Mouse (Mus musculus) CH12.LX (cell line): ENCODE measurements around the gene Siglech. TPM values are rescaled to one million over a fixed set of nuclear protein-coding genes. Genes with fewer than 3 reads are reported as not detected.
A peak's percentile ranks its signal among the peaks of the same experiment; 100 is the strongest.

Experiments
- DNase-seq: peaks from one replicate; pipeline ENCODE4 v3.0.0-alpha.2; 2013; ENCODE audit errors: extremely low read depth
- H3K27ac ChIP-seq: 2 replicates; pipeline ENCODE4 v1.5.1; 2012; ENCODE audit warnings: low read depth, mild to moderate bottlenecking, control low read depth, moderate library complexity; ENCODE audit not compliant: insufficient read depth
- H3K27me3 ChIP-seq: replicated peaks from 2 replicates; pipeline ENCODE3; 2012; ENCODE audit warnings: inconsistent platforms
- H3K36me3 ChIP-seq, 2 experiments: replicated peaks in 1 of 2; 2 replicates each; pipeline versions ENCODE3 to v1.6.1; 2012; ENCODE audit warnings: inconsistent platforms in 1 of 2, low read length in 1 of 2, mild to moderate bottlenecking in 1 of 2, mixed read lengths in 1 of 2, moderate library complexity in 1 of 2; ENCODE audit not compliant: control insufficient read depth in 1 of 2, insufficient read depth in 1 of 2
- H3K4me1 ChIP-seq, 2 experiments: 2 replicates each; pipeline ENCODE4 v1.6.1; 2012; ENCODE audit warnings: inconsistent platforms in 1 of 2, moderate library complexity in 1 of 2; ENCODE audit not compliant: insufficient read depth in 2 of 2, control insufficient read depth in 1 of 2
- H3K4me2 ChIP-seq: 2 replicates; pipeline ENCODE4 v1.6.1; 2012; ENCODE audit warnings: low read depth, mild to moderate bottlenecking, control low read depth; ENCODE audit not compliant: poor library complexity, insufficient read depth, severe bottlenecking
- H3K4me3 ChIP-seq, 3 experiments: fragments of 150-350 bp in 1 of 3; sonication (generic) in 1 of 3; replicated peaks in 1 of 3; 2 replicates each; pipeline versions ENCODE3 to v1.5.1; 2011 to 2012; ENCODE audit warnings: low read depth in 2 of 3, low read length in 2 of 3, mild to moderate bottlenecking in 2 of 3, moderate library complexity in 2 of 3, control low read depth in 1 of 3, improper control_type of control experiment in 1 of 3, inconsistent platforms in 1 of 3, mixed read lengths in 1 of 3; ENCODE audit not compliant: poor library complexity in 1 of 3
- H3K79me2 ChIP-seq: replicated peaks from 2 replicates; pipeline ENCODE4 v1.6.1; 2012; ENCODE audit warnings: mild to moderate bottlenecking, moderate library complexity; ENCODE audit not compliant: control insufficient read depth, poor library complexity, insufficient read depth, severe bottlenecking; ENCODE audit errors: extremely low read depth
- H3K9ac ChIP-seq: 2 replicates; pipeline ENCODE4 v1.6.1; 2012; ENCODE audit warnings: low read depth, mild to moderate bottlenecking, control low read depth, moderate library complexity; ENCODE audit not compliant: insufficient read depth
- H3K9me3 ChIP-seq: replicated peaks from 2 replicates; pipeline ENCODE3; 2012; ENCODE audit warnings: low read length, inconsistent platforms, mixed read lengths
- BHLHE40 ChIP-seq: IDR thresholded peaks from 2 replicates; pipeline ENCODE4 v1.6.1; 2011; ENCODE audit warnings: mild to moderate bottlenecking, low read depth, low read length, improper control_type of control experiment
- CHD1 ChIP-seq: IDR thresholded peaks from 2 replicates; pipeline ENCODE4 v1.6.1; 2012; ENCODE audit warnings: low read depth, low read length, improper control_type of control experiment, inconsistent platforms
- CHD2 ChIP-seq: IDR thresholded peaks from 2 replicates; pipeline ENCODE4 v1.6.1; 2011; ENCODE audit warnings: low read length, improper control_type of control experiment
- CTCF ChIP-seq, 2 experiments: IDR thresholded peaks in 1 of 2; conservative IDR thresholded peaks in 1 of 2; 2 replicates each; pipeline ENCODE4 v1.5.1; 2011 to 2012; ENCODE audit warnings: low read depth in 2 of 2, low read length in 2 of 2, improper control_type of control experiment in 1 of 2, inconsistent platforms in 1 of 2, mild to moderate bottlenecking in 1 of 2, moderate library complexity in 1 of 2
- E2F4 ChIP-seq: IDR thresholded peaks from 2 replicates; pipeline ENCODE4 v1.6.1; 2011; ENCODE audit warnings: low read depth, low read length, improper control_type of control experiment; ENCODE audit not compliant: insufficient replicate concordance
- ELF1 ChIP-seq: IDR thresholded peaks from 2 replicates; pipeline ENCODE4 v1.6.1; 2014; ENCODE audit warnings: low read depth, mild to moderate bottlenecking, inconsistent platforms, low read length, improper control_type of control experiment
- EP300 ChIP-seq: IDR thresholded peaks from 2 replicates; pipeline ENCODE4 v1.6.1; 2011; ENCODE audit warnings: low read length, improper control_type of control experiment
- ETS1 ChIP-seq: conservative IDR thresholded peaks from 2 replicates; pipeline ENCODE4 v1.6.1; 2012; ENCODE audit warnings: low read depth, mild to moderate bottlenecking, inconsistent platforms, low read length, improper control_type of control experiment, moderate library complexity
- GABPA ChIP-seq: IDR thresholded peaks from 2 replicates; pipeline ENCODE4 v1.6.1; 2012; ENCODE audit warnings: low read depth, low read length, improper control_type of control experiment, inconsistent platforms; ENCODE audit not compliant: insufficient replicate concordance
- HCFC1 ChIP-seq: IDR thresholded peaks from 2 replicates; pipeline ENCODE4 v1.6.1; 2012; ENCODE audit warnings: low read depth, mild to moderate bottlenecking, inconsistent platforms, low read length, improper control_type of control experiment
- IRF4 ChIP-seq: IDR thresholded peaks from 2 replicates; pipeline ENCODE4 v1.6.1; 2014; ENCODE audit warnings: low read depth, mild to moderate bottlenecking, inconsistent platforms, low read length, improper control_type of control experiment
- JUN ChIP-seq: IDR thresholded peaks from 2 replicates; pipeline ENCODE4 v1.6.1; 2011; ENCODE audit warnings: low read depth, mild to moderate bottlenecking, low read length, improper control_type of control experiment, moderate library complexity; ENCODE audit not compliant: insufficient read depth
- JUND ChIP-seq: conservative IDR thresholded peaks from 2 replicates; pipeline ENCODE4 v1.6.1; 2011; ENCODE audit warnings: low read depth, low read length, improper control_type of control experiment
- KAT2A ChIP-seq: IDR thresholded peaks from 2 replicates; pipeline ENCODE4 v1.6.1; 2012; ENCODE audit warnings: low read length, improper control_type of control experiment, inconsistent platforms; ENCODE audit not compliant: insufficient replicate concordance
- MAFK ChIP-seq: IDR thresholded peaks from 2 replicates; pipeline ENCODE4 v1.6.1; 2011; ENCODE audit warnings: low read length, improper control_type of control experiment; ENCODE audit not compliant: insufficient replicate concordance
- MAX ChIP-seq: IDR thresholded peaks from 2 replicates; pipeline ENCODE4 v1.6.1; 2011; ENCODE audit warnings: low read length, improper control_type of control experiment
- MAZ ChIP-seq: IDR thresholded peaks from 2 replicates; pipeline ENCODE4 v1.6.1; 2012; ENCODE audit warnings: low read depth, mild to moderate bottlenecking, inconsistent platforms, low read length, improper control_type of control experiment, moderate library complexity
- MEF2A ChIP-seq: IDR thresholded peaks from 2 replicates; pipeline ENCODE4 v1.6.1; 2014; ENCODE audit warnings: low read depth, mild to moderate bottlenecking, inconsistent platforms, low read length, improper control_type of control experiment, borderline replicate concordance
- MXI1 ChIP-seq: IDR thresholded peaks from 2 replicates; pipeline ENCODE4 v1.6.1; 2011; ENCODE audit warnings: mild to moderate bottlenecking, low read depth, low read length, improper control_type of control experiment
- MYC ChIP-seq: IDR thresholded peaks from 2 replicates; pipeline ENCODE4 v1.6.1; 2011; ENCODE audit warnings: low read depth, mild to moderate bottlenecking, improper control_type of control experiment, low read length
- NELFE ChIP-seq: IDR thresholded peaks from 2 replicates; pipeline ENCODE4 v1.6.1; 2011; ENCODE audit warnings: low read depth, low read length, improper control_type of control experiment
- NRF1 ChIP-seq: IDR thresholded peaks from 2 replicates; pipeline ENCODE4 v1.6.1; 2014; ENCODE audit warnings: low read depth, mild to moderate bottlenecking, inconsistent platforms, low read length, improper control_type of control experiment, moderate library complexity
- PAX5 ChIP-seq: IDR thresholded peaks from 2 replicates; pipeline ENCODE4 v1.6.1; 2012; ENCODE audit warnings: low read length, inconsistent platforms, mixed read lengths
- POLR2A ChIP-seq: IDR thresholded peaks from 2 replicates; pipeline ENCODE4 v1.6.1; 2011; ENCODE audit warnings: low read depth, mild to moderate bottlenecking, improper control_type of control experiment, low read length
- POLR2AphosphoS2 ChIP-seq: IDR thresholded peaks from 2 replicates; pipeline ENCODE4 v1.6.1; 2011; ENCODE audit warnings: low read depth, low read length, improper control_type of control experiment
- RAD21 ChIP-seq: IDR thresholded peaks from 2 replicates; pipeline ENCODE4 v1.6.1; 2011; ENCODE audit warnings: low read depth, mild to moderate bottlenecking, low read length, improper control_type of control experiment, moderate library complexity
- RCOR1 ChIP-seq: conservative IDR thresholded peaks from 2 replicates; pipeline ENCODE4 v1.6.1; 2012; ENCODE audit warnings: low read depth, mild to moderate bottlenecking, inconsistent platforms, low read length, improper control_type of control experiment
- SIN3A ChIP-seq: IDR thresholded peaks from 2 replicates; pipeline ENCODE4 v1.6.1; 2012; ENCODE audit warnings: low read length, improper control_type of control experiment, inconsistent platforms
- SMC3 ChIP-seq: IDR thresholded peaks from 2 replicates; pipeline ENCODE4 v1.6.1; 2011; ENCODE audit warnings: low read depth, low read length, improper control_type of control experiment
- TBP ChIP-seq: conservative IDR thresholded peaks from 2 replicates; pipeline ENCODE4 v1.6.1; 2011; ENCODE audit warnings: low read depth, low read length, improper control_type of control experiment
- TCF12 ChIP-seq: IDR thresholded peaks from 2 replicates; pipeline ENCODE4 v1.6.1; 2014; ENCODE audit warnings: low read depth, mild to moderate bottlenecking, inconsistent platforms, low read length, improper control_type of control experiment
- UBTF ChIP-seq: IDR thresholded peaks from 2 replicates; pipeline ENCODE4 v1.6.1; 2012; ENCODE audit warnings: low read depth, mild to moderate bottlenecking, inconsistent platforms, low read length, improper control_type of control experiment, moderate library complexity
- USF1 ChIP-seq: IDR thresholded peaks from 2 replicates; pipeline ENCODE4 v1.6.1; 2014; ENCODE audit warnings: low read depth, mild to moderate bottlenecking, inconsistent platforms, low read length, improper control_type of control experiment
- USF2 ChIP-seq: conservative IDR thresholded peaks from 2 replicates; pipeline ENCODE4 v1.6.1; 2011; ENCODE audit warnings: low read depth, low read length, improper control_type of control experiment
- ZC3H11A ChIP-seq: IDR thresholded peaks from 2 replicates; pipeline ENCODE4 v1.6.1; 2012; ENCODE audit warnings: low read depth, mild to moderate bottlenecking, inconsistent platforms, low read length, improper control_type of control experiment
- ZKSCAN1 ChIP-seq: IDR thresholded peaks from 2 replicates; pipeline ENCODE4 v1.6.1; 2012; ENCODE audit warnings: low read depth, inconsistent platforms, low read length, improper control_type of control experiment, borderline replicate concordance
- ZMIZ1 ChIP-seq: IDR thresholded peaks from 2 replicates; pipeline ENCODE4 v1.6.1; 2012; ENCODE audit warnings: low read depth, mild to moderate bottlenecking, inconsistent platforms, low read length, improper control_type of control experiment
- ZNF384 ChIP-seq: IDR thresholded peaks from 2 replicates; pipeline ENCODE4 v1.6.1; 2012; ENCODE audit warnings: low read depth, low read length, improper control_type of control experiment, inconsistent platforms
- dilution Hi-C: fragments of 300-500 bp; cut with MboI; formaldehyde crosslinking; loops from 2 replicates; pipeline ENCODE4 v1.14.3; 2020; ENCODE audit warnings: low sequenced_read_pairs; ENCODE audit not compliant: extremely low pct_unique_long_range_greater_than_20kb, extremely low pct_ligation_motif_present
- in situ Hi-C: fragments of 300-500 bp; cut with MboI; formaldehyde crosslinking; loops from 3 replicates; pipeline ENCODE4 v1.14.3; 2019; ENCODE audit warnings: low sequenced_read_pairs, low pct_ligation_motif_present, low pct_unique_long_range_greater_than_20kb, mixed read lengths
- polyA plus RNA-seq: library from polyadenylated mRNA; unstranded; fragments of >175 nt; gene quantifications from 2 replicates; pipeline ENCODE4 v1.2.1, GENCODE M21; 2012; ENCODE audit warnings: low read depth; ENCODE audit not compliant: insufficient read length
- total RNA-seq, 2 experiments: library from RNA; depleted of rRNA; stranded (reverse); fragments of 300-350 nt in 1 of 2; fragments of >200 nt in 1 of 2; gene quantifications; 2 replicates each; pipeline ENCODE4 v1.2.3; 2012 to 2014

Gene Siglech
- total and polyA plus RNA-seq, 3 experiments: 0.35 to 0.66 TPM; not detected in 1

GRCm38 (mm10) chr7:55793952-55794603 lies 26.1 kb downstream of the Siglech start, which contains the start of gene Tubgcp5:
Tubgcp5 (plus strand) TSS chr7:55794154.
- no peaks in the 10 kb centered on the region for H3K27me3 ChIP-seq
- peaks cover 7% of the 10 kb centered on the region for H3K79me2 ChIP-seq
- peak within 1 kb of the TSS; percentile 94 for H3K4me2 ChIP-seq
- in situ Hi-C loops (no loop called here), dilution Hi-C loops (no loop called here)
- H3K36me3 ChIP-seq: peaks cover 20 to 35% of the 10 kb centered on the region in 2 experiments
- TF ChIP-seq JUN: no peak
- TF ChIP-seq SMC3: no peak; the same call in 1 of the 2 replicates
- TF ChIP-seq MYC: no peak
- no peak for TF ChIP-seq RAD21
- TF ChIP-seq POLR2A: peak; percentile 98
- no peak for TF ChIP-seq RCOR1
- 0 out of 2 replicates have a peak, but pooled peaks have one; percentile 58 for TF ChIP-seq SIN3A
- TF ChIP-seq MXI1: peak; percentile 60; the same call in 1 of the 2 replicates
- TF ChIP-seq E2F4: no peak
- peak; percentile 99 for TF ChIP-seq NELFE
- TF ChIP-seq ZNF384: no peak
- peak; percentile 88 for TF ChIP-seq TCF12
- TF ChIP-seq BHLHE40: no peak
- TF ChIP-seq JUND: no peak
- TF ChIP-seq ZC3H11A: no peak
- TF ChIP-seq ZKSCAN1: no peak
- TF ChIP-seq ETS1: no peak; the same call in 1 of the 2 replicates
- no peak for TF ChIP-seq USF2
- peak; percentile 94 for TF ChIP-seq POLR2AphosphoS2
- TF ChIP-seq KAT2A: 0 out of 2 replicates have a peak, but pooled peaks have one; percentile 52
- TF ChIP-seq EP300: no peak
- TF ChIP-seq NRF1: no peak; the same call in 1 of the 2 replicates
- no peak for TF ChIP-seq MAZ
- no peak for TF ChIP-seq GABPA
- no peak for TF ChIP-seq CTCF (conservative IDR thresholded peaks at IDR 0.05 in 1 of 2, IDR thresholded peaks at IDR 0.05 in 1 of 2; ENCODE audit: low read depth in 2 of 2, low read length in 2 of 2)
- peak; percentile 42 for TF ChIP-seq IRF4
- 0 out of 2 replicates have a peak, but pooled peaks have one; percentile 55 for TF ChIP-seq UBTF
- no peak for TF ChIP-seq MAFK
- peak; percentile 79 for TF ChIP-seq ELF1
- no peak for TF ChIP-seq USF1
- peak; percentile 97 for TF ChIP-seq ZMIZ1
- TF ChIP-seq CHD2: peak; percentile 99
- peak; percentile 72; the same call in 1 of the 2 replicates for TF ChIP-seq TBP
- peak; percentile 75 for TF ChIP-seq HCFC1
- peak; percentile 68; the same call in 1 of the 2 replicates for TF ChIP-seq MAX
- TF ChIP-seq CHD1: no peak
- 0 out of 2 replicates have a peak, but pooled peaks have one; percentile 51 for TF ChIP-seq MEF2A
- TF ChIP-seq PAX5: no peak
- H3K4me3 ChIP-seq: peak within 1 kb of the TSS; percentile 70 to 79 (median 77)
- H3K9ac ChIP-seq: peak within 1 kb of the TSS; percentile 86
- H3K4me1 ChIP-seq: peaks cover 0 to 19% of the 10 kb centered on the region in 2 experiments; a peak in 2 of 4 replicates
- no peaks in the 10 kb centered on the region for H3K9me3 ChIP-seq
- no peak within 1 kb of the TSS; the same call in 1 of the 2 replicates for H3K27ac ChIP-seq
- DNase-seq: peak; percentile 98
